Mouse (Mus musculus) brain, embryonic 14.5 days (tissue): ENCODE data around the gene Ccdc28b.

Source experiments
- CTCF ChIP-seq: fragments of 200-500 bp; IDR thresholded peaks from 2 replicates; pipeline ENCODE4 v1.5.1; 2012; ENCODE audit warnings: inconsistent platforms, mild to moderate bottlenecking, moderate library complexity, borderline replicate concordance; ENCODE audit not compliant: insufficient read depth, insufficient read length; ENCODE audit errors: extremely low read depth
- POLR2A ChIP-seq: fragments of 200-500 bp; IDR thresholded peaks from 2 replicates; pipeline ENCODE4 v1.6.1; 2012; ENCODE audit warnings: mild to moderate bottlenecking, inconsistent platforms, borderline replicate concordance; ENCODE audit not compliant: poor library complexity, insufficient read depth, insufficient read length, severe bottlenecking; ENCODE audit errors: extremely low read depth

DNA sequence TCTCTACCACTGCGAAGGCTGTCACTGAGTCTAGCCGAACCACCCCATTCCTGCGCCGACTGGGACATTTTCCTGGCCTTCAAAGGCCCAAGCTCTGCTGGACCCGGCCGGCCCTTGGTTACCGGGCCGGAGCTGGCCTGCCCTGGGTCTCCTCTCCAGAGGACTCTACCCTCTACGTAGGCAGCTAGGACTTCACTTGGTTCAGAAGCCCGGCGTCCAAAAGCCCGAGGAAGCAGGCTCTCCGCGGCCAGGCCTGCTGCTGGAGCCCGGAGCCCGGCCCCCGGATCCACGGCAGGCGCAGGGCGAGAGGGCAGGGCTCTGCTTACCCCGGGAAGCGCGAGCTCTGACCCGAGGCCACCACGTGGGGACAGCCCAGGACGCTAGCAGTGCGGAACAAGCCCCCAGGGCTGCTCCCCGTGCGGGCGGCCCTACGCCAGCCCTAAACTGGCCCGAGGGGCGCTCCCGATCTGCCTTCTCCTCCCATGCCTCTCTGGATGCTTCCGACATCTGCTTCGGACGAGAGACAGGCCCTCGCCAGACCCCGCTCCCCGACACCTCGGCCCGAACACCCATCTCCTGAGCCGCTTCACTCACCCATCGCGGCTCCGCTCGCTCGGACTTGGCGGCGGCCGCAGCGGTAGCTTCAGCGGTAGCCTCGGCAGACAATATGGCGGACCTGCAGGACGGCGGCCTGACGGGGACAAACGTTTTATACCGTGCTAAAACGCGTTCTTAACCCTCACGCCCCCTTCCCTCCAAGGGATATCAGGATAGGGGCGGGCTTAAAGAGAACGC, 48.5 kb upstream of the Ccdc28b start, which contains the start of gene Kpna6:
- TF ChIP-seq CTCF (no peak), POLR2A (0 out of 2 replicates have a peak, but pooled peaks have one; percentile 6)
